Comparison of ENCODE assay signal across 10 mouse cellular contexts in genomic region chr7:100307872-100308653, GRCm38 (mm10). TPM values are rescaled to one million over a fixed set of nuclear protein-coding genes. Genes with fewer than 3 reads are reported as not detected.
DNase-seq lines count a peak whose midpoint lies in the region; ATAC-seq and TF ChIP-seq lines count a peak whose summit lies in the region.
"Had no signal": no experiment of that assay in that cellular context is flagged by ENCODE, and none has a peak within 500 bp of the region (broad histone marks: within the 10 kb centered on the region; RNA-seq: fewer than 3 reads in every experiment).

No protein-coding gene starts in this region.

- H3K4me3 ChIP-seq in embryonic facial prominence, embryonic 13.5 days = no peak overlapping the region
- H3K4me3 ChIP-seq in forebrain, postnatal 0 days (ENCODE audit: low read depth, low read length) = no peak overlapping the region
- H3K4me3 ChIP-seq in liver, embryonic 12.5 days = no peak overlapping the region
- H3K4me3 ChIP-seq: heart, embryonic 10.5 days had no signal

- ATAC-seq in embryonic facial prominence, embryonic 13.5 days (ENCODE audit: insufficient number of reproducible peaks, insufficient read depth, low FRiP score, low TSS enrichment, low read depth) = no peak
- ATAC-seq in forebrain, postnatal 0 days = peak; percentile 87
- ATAC-seq in liver, embryonic 12.5 days = no peak
- ATAC-seq: Patski had no signal

- WGBS in embryonic facial prominence, embryonic 13.5 days = 73% methylated on average over 6 of the region's 6 CpGs
- 63% methylated on average over 6 of the region's 6 CpGs for WGBS in forebrain, postnatal 0 days
- 71% methylated on average over 6 of the region's 6 CpGs for WGBS in liver, embryonic 12.5 days (ENCODE audit: insufficient replicate concordance)

- peak overlapping the region; percentile 86 for H3K27ac ChIP-seq in embryonic facial prominence, embryonic 13.5 days
- peak overlapping the region; percentile 73 for H3K27ac ChIP-seq in forebrain, postnatal 0 days (ENCODE audit: low read depth, low read length)
- H3K27ac ChIP-seq in liver, embryonic 12.5 days = no peak overlapping the region

- peaks cover 17% of the 10 kb centered on the region for H3K36me3 ChIP-seq in embryonic facial prominence, embryonic 13.5 days
- no peaks in the 10 kb centered on the region for H3K36me3 ChIP-seq in forebrain, postnatal 0 days (ENCODE audit: insufficient read depth)
- H3K36me3 ChIP-seq in liver, embryonic 12.5 days = no peaks in the 10 kb centered on the region
- H3K36me3 ChIP-seq: heart, embryonic 10.5 days had no signal

- no peaks in the 10 kb centered on the region for H3K9me3 ChIP-seq in embryonic facial prominence, embryonic 13.5 days
- H3K9me3 ChIP-seq in forebrain, postnatal 0 days (ENCODE audit: low read length) = no peaks in the 10 kb centered on the region
- H3K9me3 ChIP-seq in liver, embryonic 12.5 days (replicated peaks) = no peaks in the 10 kb centered on the region
- H3K9me3 ChIP-seq: heart, embryonic 10.5 days had no signal

- H3K27me3 ChIP-seq in embryonic facial prominence, embryonic 13.5 days = no peaks in the 10 kb centered on the region
- H3K27me3 ChIP-seq in forebrain, postnatal 0 days (ENCODE audit: insufficient read depth, low read length) = no peaks in the 10 kb centered on the region
- H3K27me3 ChIP-seq in liver, embryonic 12.5 days (replicated peaks) = 0 out of 2 replicates have a peak, but pooled peaks cover 6% of the 10 kb centered on the region
- H3K27me3 ChIP-seq: Patski had no signal

- TF ChIP-seq CTCF in forebrain, postnatal 0 days (IDR thresholded peaks at IDR 0.05; ENCODE audit: low read depth) = no peak

- H3K4me2 ChIP-seq in embryonic facial prominence, embryonic 13.5 days = no peak overlapping the region
- H3K4me2 ChIP-seq in forebrain, postnatal 0 days (ENCODE audit: low read depth) = no peak overlapping the region
- no peak overlapping the region for H3K4me2 ChIP-seq in liver, embryonic 12.5 days

- DNase-seq in forebrain, postnatal 0 days = peak; percentile 89
- DNase-seq in left cerebral cortex, adult 9 months (ENCODE audit: low spot score in 2 of 2) = peak; percentile 35 to 73
- DNase-seq in retina, embryonic 14.5 days (ENCODE audit: low spot score) = peak; percentile 56
- no peak for DNase-seq in gastrocnemius, postnatal 25 days
- DNase-seq in Muller cell, postnatal 12 days (ENCODE audit: inconsistent ontology term) = no peak
- DNase-seq: cerebellum, adult 18-20 months had no signal

- H3K4me1 ChIP-seq in embryonic facial prominence, embryonic 13.5 days = peaks cover 34% of the 10 kb centered on the region
- peaks cover 25% of the 10 kb centered on the region for H3K4me1 ChIP-seq in forebrain, postnatal 0 days (ENCODE audit: insufficient read depth)
- H3K4me1 ChIP-seq in liver, embryonic 12.5 days = peaks cover 30% of the 10 kb centered on the region

- 0 out of 2 replicates have a peak overlapping the region, but pooled peaks have one; percentile 3 for H3K9ac ChIP-seq in embryonic facial prominence, embryonic 13.5 days
- H3K9ac ChIP-seq in forebrain, postnatal 0 days = no peak overlapping the region
- H3K9ac ChIP-seq in liver, embryonic 12.5 days = no peak overlapping the region

RNA-seq across cellular contexts. Expression of gene P4ha3, which starts 22.7 kb away (rescaled TPM):
- 23.6 and 32.6 TPM in 2 replicates for polyA plus RNA-seq in embryonic facial prominence, embryonic 13.5 days (2015; fragmentation: Nextera tagmentation; extraction: Ambion mirVana)
- 3.1 and 7.3 TPM in 2 replicates for total RNA-seq in forebrain, postnatal 0 days (2014; rRNA removed)
- polyA plus RNA-seq in forebrain, postnatal 0 days (2015; fragmentation: Nextera tagmentation; extraction: Ambion mirVana) = 2.2 and 3.0 TPM in 2 replicates
- total RNA-seq in gastrocnemius, postnatal 25 days (2021) = under 1 TPM; 0.61 to 0.75 TPM
- polyA plus RNA-seq in liver, embryonic 12.5 days (2016; fragmentation: Nextera tagmentation; extraction: Ambion mirVana) = 1.8 and 2.2 TPM in 2 replicates

Comparison
In these comparisons a context has a peak if more than half of its experiments do, and no peak if none do; other contexts are left out.
1. DNase-seq: peak in forebrain, postnatal 0 days (single experiment), left cerebral cortex, adult 9 months (2 of 2) and retina, embryonic 14.5 days (single experiment); none in gastrocnemius, postnatal 25 days (single experiment) and Muller cell, postnatal 12 days (single experiment).